Mouse (Mus musculus) ovary, postnatal 10 days (tissue): ENCODE data around the gene Fam174b.

ENCODE experiments used
- DNase-seq: peaks from one replicate; pipeline ENCODE4 v3.0.0; 2022; ENCODE audit warnings: low spot score

Gene Fam174b

DNA sequence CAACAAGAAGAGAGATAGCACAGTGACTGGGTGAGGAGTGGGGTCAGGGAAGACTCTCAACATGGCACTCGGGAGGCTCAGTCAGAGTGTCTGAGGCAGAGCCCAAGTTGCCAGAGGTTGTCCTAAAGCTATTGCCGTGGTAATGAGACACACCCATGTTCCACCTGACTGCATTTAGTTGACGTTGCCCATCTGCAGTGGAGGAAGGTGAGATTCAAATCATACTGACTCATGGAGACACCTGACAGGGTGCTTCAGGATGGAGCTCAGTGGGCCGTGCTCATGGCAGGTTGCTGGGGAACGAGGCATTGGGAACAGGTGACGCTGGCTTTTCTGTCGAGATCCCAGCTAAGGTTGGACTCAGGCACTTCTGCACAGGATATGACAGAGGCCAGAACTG, 9.9 kb downstream of the Fam174b start:
- DNase-seq = no peak

GRCm38 (mm10) chr7:73753598-73753997, 13.5 kb downstream of the Fam174b start:
- DNase-seq = no peak

GRCm38 (mm10) chr7:73755377-73756110, 15.4 kb downstream of the Fam174b start:
- no peak for DNase-seq

- no peak for DNase-seq
These were observed 21.6 kb downstream of the Fam174b start for GRCm38 (mm10) chr7:73761691-73762189.

- DNase-seq = no peak
These were observed 24.6 kb downstream of the Fam174b start for GRCm38 (mm10) chr7:73764679-73765078.

DNA sequence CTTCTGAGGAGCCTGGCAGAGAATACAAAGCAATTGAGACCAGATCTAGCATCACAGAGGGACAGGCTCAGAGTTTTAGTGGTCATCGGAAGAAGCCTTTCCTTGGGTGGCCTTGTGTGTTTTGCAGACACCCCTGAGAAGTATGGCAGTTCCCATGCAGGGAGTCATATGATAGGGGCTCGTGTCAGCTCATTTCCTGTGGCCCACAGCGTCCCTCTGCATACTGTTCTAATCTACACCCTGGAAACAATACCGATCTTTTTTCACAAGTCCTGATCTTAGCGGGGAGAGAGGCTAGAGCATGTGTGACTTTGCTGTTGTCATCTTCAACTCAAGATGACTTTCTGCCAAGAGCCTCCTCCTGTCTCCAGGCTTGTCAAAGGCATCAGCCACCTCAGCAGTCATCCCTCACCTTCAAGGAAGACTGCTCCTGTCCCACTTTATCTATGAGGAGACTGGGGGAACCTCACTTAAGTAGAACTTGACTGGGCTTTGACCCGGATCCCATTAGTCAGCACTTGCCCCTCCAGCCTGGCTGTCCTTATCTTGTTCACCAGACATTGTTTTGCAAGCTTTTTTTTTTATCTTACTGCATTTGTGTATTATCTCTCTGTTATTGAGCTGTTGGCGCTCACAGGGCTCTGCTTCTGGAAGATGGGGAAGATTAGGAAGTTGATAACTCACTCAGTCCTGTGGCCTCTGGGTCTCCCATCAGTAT, 25.2 kb downstream of the Fam174b start:
- no peak for DNase-seq

DNA sequence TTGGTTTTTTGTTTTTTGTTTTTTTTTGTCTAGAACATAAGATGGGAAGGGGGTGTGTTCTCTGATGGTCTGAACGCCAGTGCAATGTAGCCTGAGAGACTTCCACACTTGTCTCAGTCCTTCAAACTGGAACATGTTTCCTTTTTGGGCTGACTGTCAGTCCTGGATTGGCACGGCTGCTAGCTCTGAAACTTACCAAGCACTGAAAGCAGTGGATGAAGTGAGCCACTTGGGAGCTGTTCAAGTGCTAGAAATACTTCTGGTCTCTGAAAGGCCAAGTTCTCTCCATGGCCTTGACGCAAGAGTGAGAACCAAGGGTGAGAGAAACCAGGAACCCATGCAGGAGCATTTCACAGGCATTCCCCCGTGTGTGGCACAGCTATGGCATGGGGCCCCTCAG, 29.1 kb downstream of the Fam174b start:
- DNase-seq = no peak

DNA sequence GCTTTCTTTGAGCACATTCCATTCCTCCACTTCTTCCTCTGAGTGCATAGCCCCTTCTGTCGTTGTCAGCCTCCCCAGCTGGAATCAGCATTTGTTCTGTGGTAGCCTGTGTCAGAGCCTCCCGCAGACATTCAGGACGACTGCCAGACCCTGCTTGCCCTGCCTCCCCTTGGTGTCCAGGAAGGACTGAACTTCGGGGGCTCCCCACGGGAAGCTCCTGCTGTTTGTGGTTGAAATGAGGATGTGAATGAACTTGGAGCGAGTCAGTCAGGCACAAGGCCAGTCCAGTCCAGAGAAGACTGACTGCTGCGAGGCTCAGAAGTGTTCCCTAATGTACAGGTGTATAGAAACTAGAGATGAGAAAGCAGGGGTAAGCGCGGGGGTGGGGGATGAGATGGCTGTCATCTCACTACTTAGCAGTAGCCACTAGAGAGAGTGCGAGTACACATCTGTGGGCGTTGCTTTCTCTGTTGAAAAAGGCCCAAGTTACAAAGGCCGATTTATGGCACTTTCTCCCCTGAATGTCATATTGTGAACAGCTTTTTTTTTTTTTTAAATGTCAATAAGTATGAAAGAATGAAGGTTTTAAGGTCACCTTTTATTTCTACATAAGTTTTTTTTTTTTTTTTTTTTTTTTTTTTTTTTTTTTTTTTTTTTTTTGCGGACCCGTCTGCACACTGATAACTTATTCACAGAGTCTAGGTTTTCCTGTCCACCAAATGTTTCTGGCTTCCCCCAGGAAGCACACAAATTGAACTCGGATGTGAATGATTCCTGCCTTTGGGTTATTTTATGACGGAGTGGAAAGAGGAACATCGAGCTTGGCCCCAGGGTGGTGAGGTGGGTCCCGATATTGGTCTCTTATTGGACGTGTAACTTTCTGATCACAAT, 31.5 kb downstream of the Fam174b start:
- DNase-seq = no peak

DNA sequence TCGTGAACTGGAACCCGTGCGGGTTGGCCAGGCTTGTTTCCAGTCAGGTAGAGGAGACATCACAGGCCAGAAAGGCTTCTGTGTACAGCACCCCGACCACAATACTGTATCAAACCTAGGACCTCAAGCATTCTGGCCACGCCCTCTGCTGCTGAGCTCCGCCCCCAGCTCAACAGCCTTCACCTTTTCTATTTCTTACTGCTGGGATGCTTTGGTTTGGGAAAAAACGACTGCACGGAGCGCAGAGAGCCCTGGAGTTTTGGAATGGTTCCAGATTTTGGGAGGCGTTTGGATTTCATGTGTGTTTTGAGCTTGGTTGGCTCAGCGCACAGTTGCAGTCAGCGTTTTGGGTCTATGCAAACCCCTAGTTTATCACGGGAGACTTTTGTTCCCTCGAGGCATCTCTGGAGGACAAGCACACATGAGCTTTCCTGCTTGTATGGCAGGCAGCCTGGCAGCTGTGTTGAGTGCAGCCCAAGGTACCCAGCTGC, 32.2 kb downstream of the Fam174b start:
- no peak for DNase-seq

DNA sequence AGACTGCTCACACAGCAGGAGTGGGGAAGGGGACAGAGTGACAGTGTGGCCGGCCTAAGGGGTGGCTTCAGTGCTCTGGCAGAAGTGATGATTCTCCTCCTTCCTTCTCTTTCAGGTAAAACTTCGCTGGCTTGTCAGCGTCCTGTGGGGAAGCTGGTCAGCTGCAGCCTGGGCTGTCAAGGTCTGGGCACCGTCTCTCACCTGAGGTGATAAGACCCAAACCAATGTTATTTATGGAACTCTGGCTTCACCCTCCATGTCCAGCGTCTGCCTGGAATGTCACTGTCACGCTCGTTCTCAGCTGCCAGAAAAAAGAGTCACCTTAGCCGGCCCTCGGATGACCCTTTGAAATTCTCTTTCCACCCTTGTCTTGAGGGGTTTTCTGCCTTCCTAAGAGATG, 34.7 kb downstream of the Fam174b start:
- no peak for DNase-seq

DNA sequence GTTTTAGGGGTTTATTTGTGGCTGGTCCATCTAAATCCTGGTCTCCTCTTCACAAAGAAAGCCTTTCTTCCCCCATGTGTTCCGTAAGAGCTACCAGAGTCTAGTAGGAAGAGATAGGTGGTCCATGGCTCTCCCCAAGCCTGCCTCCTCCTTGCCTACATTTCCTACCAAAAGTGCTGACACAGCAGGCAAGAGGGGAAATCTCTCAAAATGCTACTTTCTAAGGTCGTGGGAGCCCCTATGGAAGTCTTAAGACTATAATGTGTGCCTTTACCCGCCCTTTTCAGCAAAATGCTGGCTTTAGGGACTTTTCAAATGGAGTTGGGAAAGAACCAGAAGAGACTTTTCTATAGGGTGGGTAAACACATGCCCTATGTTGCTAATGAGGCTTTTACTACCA, 37.7 kb downstream of the Fam174b start:
- DNase-seq = no peak

DNA sequence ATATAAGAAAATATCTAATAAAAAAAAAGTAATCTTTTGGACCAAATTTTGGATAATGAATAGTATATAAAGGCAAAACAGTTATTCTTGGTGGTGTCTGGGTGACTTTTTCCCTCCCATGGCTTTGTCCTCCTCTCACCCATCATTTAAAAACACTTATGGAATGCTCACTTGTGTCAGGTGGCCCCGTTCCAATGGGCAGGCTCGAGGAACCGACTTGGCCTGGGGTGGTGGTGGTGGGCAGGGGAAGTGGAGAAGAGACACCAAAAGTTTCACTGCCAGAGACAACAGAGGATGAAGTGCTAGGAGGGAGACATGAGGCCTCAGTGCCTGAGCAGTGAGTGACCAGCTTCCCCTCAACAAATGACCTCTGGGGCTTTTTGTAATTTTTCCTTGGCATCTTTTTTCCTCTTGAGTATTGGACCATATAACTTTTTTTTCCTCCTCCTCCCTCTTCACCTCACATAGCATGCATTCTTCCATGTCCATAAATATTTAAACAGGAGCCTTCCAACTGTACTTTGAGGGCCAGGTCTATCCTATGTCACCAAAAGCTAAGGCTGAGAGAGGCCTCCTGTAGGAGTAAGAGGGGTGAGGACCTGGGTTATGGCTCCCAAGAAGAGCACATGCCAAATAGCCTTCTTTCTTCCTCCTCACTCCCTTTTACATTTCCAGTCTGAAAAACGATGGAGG, 44.8 kb downstream of the Fam174b start:
- no peak for DNase-seq

- no peak for DNase-seq
These were observed 45.7 kb downstream of the Fam174b start for GRCm38 (mm10) chr7:73785815-73786214.

- DNase-seq = no peak
These were observed 47.4 kb downstream of the Fam174b start for GRCm38 (mm10) chr7:73787513-73787912.

DNA sequence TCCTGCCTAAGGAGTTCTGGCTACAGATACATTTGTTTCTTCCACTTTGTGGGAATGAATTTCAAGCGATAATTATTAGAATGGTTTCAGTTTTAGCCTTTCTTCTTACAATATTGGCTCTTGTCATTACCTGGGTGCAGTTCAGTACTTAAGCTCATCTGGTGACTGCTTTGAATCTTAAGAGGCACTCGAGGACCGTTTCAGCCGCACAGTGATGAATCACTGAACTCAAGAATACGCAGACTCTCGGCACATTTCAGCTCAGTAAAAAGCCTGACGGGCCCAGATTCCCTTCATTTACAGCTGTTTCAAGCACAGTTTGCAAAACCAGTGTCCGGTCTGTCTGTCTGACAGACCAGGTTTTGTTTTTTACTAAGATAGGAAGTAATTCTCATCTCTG, 51.0 kb downstream of the Fam174b start:
- no peak for DNase-seq

DNA sequence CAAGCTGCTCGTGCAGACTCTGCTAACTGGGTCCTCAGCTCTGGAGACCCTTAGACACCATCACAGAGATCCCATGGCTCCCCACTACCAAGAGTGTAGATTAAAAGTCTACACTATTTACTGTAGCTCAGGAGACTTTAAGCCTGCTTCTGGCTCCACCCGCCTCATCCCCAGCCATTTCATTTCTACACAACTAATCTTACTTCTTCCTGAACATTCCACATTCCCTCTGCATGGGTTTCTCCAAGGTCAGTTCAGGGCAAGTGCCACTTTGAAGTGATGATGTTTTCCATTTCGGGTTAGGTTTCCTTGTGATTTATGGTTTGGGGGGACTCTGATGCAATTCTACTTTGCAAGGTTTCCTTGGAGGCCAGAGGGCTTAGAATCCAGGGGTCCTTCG, 52.1 kb downstream of the Fam174b start:
- DNase-seq = no peak

DNA sequence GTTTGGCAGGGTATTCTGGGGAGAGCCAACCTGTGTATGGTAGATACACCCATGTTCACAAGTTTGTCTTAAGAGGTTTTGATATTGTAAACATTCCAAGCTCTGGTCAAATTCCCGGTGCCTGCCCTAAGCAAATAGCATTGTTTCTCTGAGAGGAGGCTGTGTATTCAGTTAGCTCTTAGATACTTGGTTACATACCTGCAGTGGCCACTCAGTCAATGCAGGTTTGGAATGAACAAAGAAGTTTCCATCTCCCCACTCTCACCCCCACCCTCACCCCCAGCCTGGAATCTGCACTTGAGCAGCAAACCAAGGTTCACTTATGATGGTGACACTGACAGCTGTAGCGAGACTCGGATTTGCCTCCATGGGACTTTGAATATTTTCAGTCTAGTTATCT, 52.5 kb downstream of the Fam174b start:
- DNase-seq = no peak

GRCm38 (mm10) chr7:73809261-73809660, 69.2 kb downstream of the Fam174b start:
- no peak for DNase-seq

- no peak for DNase-seq
These were observed 71.3 kb downstream of the Fam174b start for GRCm38 (mm10) chr7:73811439-73811838.

GRCm38 (mm10) chr7:73812176-73812575, 72.1 kb downstream of the Fam174b start:
- DNase-seq = no peak

- no peak for DNase-seq
These were observed 73.8 kb downstream of the Fam174b start for GRCm38 (mm10) chr7:73813887-73814286.

DNA sequence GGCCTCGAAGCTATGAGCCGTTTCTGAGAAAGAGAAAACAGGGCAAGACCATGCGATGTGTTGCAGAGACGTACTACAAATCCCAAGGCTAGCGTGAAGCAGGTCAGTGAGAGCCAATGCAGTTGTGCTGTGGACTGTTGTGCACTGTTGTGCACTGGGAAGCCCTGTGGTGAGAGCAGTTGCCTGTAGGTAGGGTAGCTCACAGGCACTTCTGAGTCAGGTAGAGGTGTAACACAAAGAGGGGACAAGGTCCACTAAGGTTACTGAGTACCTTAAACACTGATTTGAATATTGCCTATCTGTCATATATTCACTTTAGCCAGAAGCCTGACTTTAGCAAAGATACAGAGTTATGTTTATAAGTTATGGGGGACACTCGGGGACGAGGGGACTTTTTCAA, 74.4 kb downstream of the Fam174b start:
- no peak for DNase-seq
